Mouse (Mus musculus): ENCODE data around the gene Itgb3. TPM values are rescaled to one million over a fixed set of nuclear protein-coding genes. Genes with fewer than 3 reads are reported as not detected.

Gene Itgb3
- polyA plus RNA-seq, 1 experiment: 25.0 TPM

GRCm38 (mm10) chr11:104625453-104626402, 17.9 kb downstream of the Itgb3 start:
- H3K4me2 ChIP-seq (ENCODE audit: low read depth): peak overlapping the region; percentile 60
- no peaks in the 10 kb centered on the region for H3K36me3 ChIP-seq (ENCODE audit: control insufficient read depth, insufficient read depth)

GRCm38 (mm10) chr11:104626635-104627034, 18.8 kb downstream of the Itgb3 start:
- Histone ChIP-seq H3K79me2 (ENCODE audit: control insufficient read depth, insufficient read depth) (peaks cover 11% of the 10 kb centered on the region), H3K4me3 (no peak overlapping the region), H3ac (ENCODE audit: control insufficient read depth, insufficient read length) (no peak overlapping the region), H3K27me3 (ENCODE audit: control insufficient read depth, insufficient read depth, insufficient read length) (no peaks in the 10 kb centered on the region), H3K4me2 (ENCODE audit: low read depth) (peak overlapping the region; percentile 59), H3K36me3 (ENCODE audit: control insufficient read depth, insufficient read depth) (no peaks in the 10 kb centered on the region)
- TF ChIP-seq MAX (IDR thresholded peaks at IDR 0.05; ENCODE audit: low read depth) (no peak), MYOG (IDR thresholded peaks at IDR 0.05; ENCODE audit: control insufficient read depth in 1 of 3, insufficient read depth in 1 of 3, insufficient read length in 2 of 3, low read depth in 2 of 3) (no peak), REST (IDR thresholded peaks at IDR 0.05; ENCODE audit: insufficient read depth, insufficient read length) (no peak), POLR2A (IDR thresholded peaks at IDR 0.05; ENCODE audit: insufficient read length, low read depth) (no peak), MYOD1 (IDR thresholded peaks at IDR 0.05; ENCODE audit: control insufficient read depth in 1 of 3, insufficient read length in 2 of 3, low read depth in 2 of 3) (no peak), TCF12 (IDR thresholded peaks at IDR 0.05; ENCODE audit: insufficient read depth, poor library complexity, severe bottlenecking) (no peak)

More at GRCm38 (mm10) chr11:104625453-104626402, 17.9 kb downstream of the Itgb3 start:
- H3K79me2 ChIP-seq (ENCODE audit: control insufficient read depth, insufficient read depth): peaks cover 20% of the 10 kb centered on the region
- TF ChIP-seq E2F4 (IDR thresholded peaks at IDR 0.05; ENCODE audit: insufficient read depth) (no peak), USF1 (IDR thresholded peaks at IDR 0.05; ENCODE audit: low read depth) (peak; percentile 41)
- H3K4me3 ChIP-seq: no peak overlapping the region
- H3ac ChIP-seq (ENCODE audit: control insufficient read depth, insufficient read length): no peak overlapping the region
- H3K27me3 ChIP-seq (ENCODE audit: control insufficient read depth, insufficient read depth, insufficient read length): no peaks in the 10 kb centered on the region

GRCm38 (mm10) chr11:104627616-104628301, 20.0 kb downstream of the Itgb3 start:
- no peaks in the 10 kb centered on the region for H3K27me3 ChIP-seq (ENCODE audit: control insufficient read depth, insufficient read depth, insufficient read length)
- no peaks in the 10 kb centered on the region for H3K36me3 ChIP-seq (ENCODE audit: control insufficient read depth, insufficient read depth)
- H3K4me2 ChIP-seq (ENCODE audit: low read depth): peak overlapping the region; percentile 61
- H3K79me2 ChIP-seq (ENCODE audit: control insufficient read depth, insufficient read depth): peaks cover 9% of the 10 kb centered on the region
- TF ChIP-seq CEBPB (IDR thresholded peaks at IDR 0.05; ENCODE audit: insufficient read depth, poor library complexity, severe bottlenecking) (0 out of 2 replicates have a peak, but pooled peaks have one; percentile 30), USF1 (IDR thresholded peaks at IDR 0.05; ENCODE audit: low read depth) (no peak)
- no peak overlapping the region for H3K4me3 ChIP-seq
- no peak overlapping the region for H3ac ChIP-seq (ENCODE audit: control insufficient read depth, insufficient read length)

- H3ac ChIP-seq (ENCODE audit: control insufficient read depth, insufficient read length): no peak overlapping the region
- no peaks in the 10 kb centered on the region for H3K27me3 ChIP-seq (ENCODE audit: control insufficient read depth, insufficient read depth, insufficient read length)
- no peak for TF ChIP-seq MAX (IDR thresholded peaks at IDR 0.05; ENCODE audit: low read depth)
- TF ChIP-seq E2F4 (IDR thresholded peaks at IDR 0.05; ENCODE audit: insufficient read depth): no peak
- TF ChIP-seq POLR2AphosphoS2 (IDR thresholded peaks at IDR 0.05; ENCODE audit: insufficient read length, low read depth): no peak
- TF ChIP-seq TCF12 (IDR thresholded peaks at IDR 0.05; ENCODE audit: insufficient read depth, poor library complexity, severe bottlenecking): no peak
- no peak for TF ChIP-seq REST (IDR thresholded peaks at IDR 0.05; ENCODE audit: insufficient read depth, insufficient read length)
- no peak for TF ChIP-seq POLR2A (IDR thresholded peaks at IDR 0.05; ENCODE audit: insufficient read length, low read depth)
- no peak for TF ChIP-seq TCF3 (IDR thresholded peaks at IDR 0.05; ENCODE audit: insufficient read length, low read depth)
- TF ChIP-seq SRF (IDR thresholded peaks at IDR 0.05; ENCODE audit: control insufficient read depth, insufficient read length, low read depth): no peak
- no peak for TF ChIP-seq MYOG (IDR thresholded peaks at IDR 0.05; ENCODE audit: control insufficient read depth in 1 of 3, insufficient read depth in 1 of 3, insufficient read length in 2 of 3, low read depth in 2 of 3)
- TF ChIP-seq MYOD1 (IDR thresholded peaks at IDR 0.05; ENCODE audit: control insufficient read depth in 1 of 3, insufficient read length in 2 of 3, low read depth in 2 of 3): no peak
- TF ChIP-seq USF1 (IDR thresholded peaks at IDR 0.05; ENCODE audit: low read depth): no peak
Measured at GRCm38 (mm10) chr11:104628566-104628965, 20.8 kb downstream of the Itgb3 start.

GRCm38 (mm10) chr11:104630185-104630835, 22.5 kb downstream of the Itgb3 start:
- no peak overlapping the region for H3ac ChIP-seq (ENCODE audit: control insufficient read depth, insufficient read length)
- H3K79me2 ChIP-seq (ENCODE audit: control insufficient read depth, insufficient read depth): peaks cover 9% of the 10 kb centered on the region
- peaks cover 3% of the 10 kb centered on the region for H3K36me3 ChIP-seq (ENCODE audit: control insufficient read depth, insufficient read depth)
- no peak for TF ChIP-seq MYOG (IDR thresholded peaks at IDR 0.05; ENCODE audit: control insufficient read depth in 1 of 3, insufficient read depth in 1 of 3, insufficient read length in 2 of 3, low read depth in 2 of 3)
- no peak for TF ChIP-seq SRF (IDR thresholded peaks at IDR 0.05; ENCODE audit: control insufficient read depth, insufficient read length, low read depth)
- TF ChIP-seq TCF12 (IDR thresholded peaks at IDR 0.05; ENCODE audit: insufficient read depth, poor library complexity, severe bottlenecking): no peak
- no peak for TF ChIP-seq USF1 (IDR thresholded peaks at IDR 0.05; ENCODE audit: low read depth)
- no peak for TF ChIP-seq POLR2A (IDR thresholded peaks at IDR 0.05; ENCODE audit: insufficient read length, low read depth)
- no peak for TF ChIP-seq POLR2AphosphoS2 (IDR thresholded peaks at IDR 0.05; ENCODE audit: insufficient read length, low read depth)
- no peak for TF ChIP-seq REST (IDR thresholded peaks at IDR 0.05; ENCODE audit: insufficient read depth, insufficient read length)
- no peak for TF ChIP-seq MAX (IDR thresholded peaks at IDR 0.05; ENCODE audit: low read depth)
- no peak for TF ChIP-seq E2F4 (IDR thresholded peaks at IDR 0.05; ENCODE audit: insufficient read depth)
- no peak for TF ChIP-seq MYOD1 (IDR thresholded peaks at IDR 0.05; ENCODE audit: control insufficient read depth in 1 of 3, insufficient read length in 2 of 3, low read depth in 2 of 3)
- TF ChIP-seq TCF3 (IDR thresholded peaks at IDR 0.05; ENCODE audit: insufficient read length, low read depth): no peak
- TF ChIP-seq CEBPB (IDR thresholded peaks at IDR 0.05; ENCODE audit: insufficient read depth, poor library complexity, severe bottlenecking): no peak
- no peak overlapping the region for H3K4me3 ChIP-seq
- H3K4me2 ChIP-seq (ENCODE audit: low read depth): no peak overlapping the region
- H3K27me3 ChIP-seq (ENCODE audit: control insufficient read depth, insufficient read depth, insufficient read length): no peaks in the 10 kb centered on the region

More at GRCm38 (mm10) chr11:104628566-104628965, 20.8 kb downstream of the Itgb3 start:
- Histone ChIP-seq H3K4me2 (ENCODE audit: low read depth) (peak overlapping the region; percentile 61), H3K36me3 (ENCODE audit: control insufficient read depth, insufficient read depth) (no peaks in the 10 kb centered on the region), H3K79me2 (ENCODE audit: control insufficient read depth, insufficient read depth) (peaks cover 9% of the 10 kb centered on the region), H3K4me3 (no peak overlapping the region)
